Mouse (Mus musculus) neural tube, embryonic 12.5 days (tissue): Measurements from ENCODE around the gene Dkkl1. TPM values are rescaled to one million over a fixed set of nuclear protein-coding genes. Genes with fewer than 3 reads are reported as not detected.
A peak's percentile ranks its signal among the peaks of the same experiment; 100 is the strongest.

Source experiments
- ATAC-seq: fragments of 200-750 bp; cut with Nextera tagmentation; 2 replicates; pipeline ENCODE4 v1.8.0; 2017; ENCODE audit warnings: low read depth, mild to moderate bottlenecking, moderate TSS enrichment, moderate library complexity; ENCODE audit not compliant: low FRiP score
- H3K27ac ChIP-seq: fragments of 300-500 bp; sonication (generic); 2 replicates; pipeline ENCODE4 v1.5.1; 2016
- H3K27me3 ChIP-seq: fragments of 300-500 bp; sonication (generic); replicated peaks from 2 replicates; pipeline ENCODE4 v1.6.1; 2016; ENCODE audit warnings: mild to moderate bottlenecking
- H3K36me3 ChIP-seq: fragments of 300-500 bp; sonication (generic); 2 replicates; pipeline ENCODE4 v1.6.1; 2016; ENCODE audit warnings: mild to moderate bottlenecking
- H3K4me1 ChIP-seq: fragments of 300-500 bp; sonication (generic); 2 replicates; pipeline ENCODE4 v1.6.1; 2016
- H3K4me2 ChIP-seq: fragments of 300-500 bp; sonication (generic); replicated peaks from 2 replicates; pipeline ENCODE4 v1.6.1; 2016; ENCODE audit warnings: mild to moderate bottlenecking
- H3K4me3 ChIP-seq: fragments of 300-500 bp; sonication (generic); 2 replicates; pipeline ENCODE4 v1.5.1; 2016
- H3K9ac ChIP-seq: fragments of 300-500 bp; sonication (generic); 2 replicates; pipeline ENCODE4 v1.6.1; 2016; ENCODE audit warnings: mild to moderate bottlenecking
- H3K9me3 ChIP-seq: fragments of 300-500 bp; sonication (generic); 2 replicates; pipeline ENCODE4 v1.6.1; 2016; ENCODE audit warnings: mild to moderate bottlenecking
- WGBS: fragments of 180-500 bp; shearing (Covaris S2); methylation state at CpG from one replicate; pipeline ENCODE4 v1.1.7; 2016; 5-methylcytosine and 5-hydroxymethylcytosine counted together
- polyA plus RNA-seq: library from polyadenylated mRNA; unstranded; fragments of >200 nt; fragmentation: Nextera tagmentation; extraction: Ambion mirVana; gene quantifications from 2 replicates; pipeline ENCODE4 v1.2.1, GENCODE M21; 2016

The Dkkl1 gene
- polyA plus RNA-seq, 1 experiment from 2014 or later = 7.5 TPM

DNA sequence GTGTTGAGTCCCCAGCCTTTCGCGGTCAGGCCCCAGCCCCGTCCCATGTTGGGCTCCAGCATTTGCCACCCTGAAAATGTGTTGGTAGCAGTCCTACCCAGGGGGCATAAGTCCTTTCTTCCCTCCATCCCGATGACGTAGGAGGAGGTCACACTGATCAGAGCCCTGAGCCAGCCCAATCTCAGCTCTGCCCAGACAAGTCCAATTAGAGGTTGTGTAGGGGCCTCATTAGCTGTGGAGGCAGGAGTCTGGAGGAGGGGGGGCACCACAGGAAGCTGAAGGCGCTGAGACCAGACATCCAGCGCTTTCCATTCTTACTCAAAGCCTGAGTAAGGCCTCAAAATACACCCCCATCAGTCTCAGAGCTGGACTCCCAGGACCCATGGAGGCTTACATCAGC, 26.0 kb downstream of the Dkkl1 start:
- no peak overlapping the region for H3K4me3 ChIP-seq
- no peak overlapping the region for H3K27ac ChIP-seq
- no peak overlapping the region for H3K4me2 ChIP-seq
- no peak overlapping the region for H3K9ac ChIP-seq
- no peak for ATAC-seq
- 0 out of 2 replicates have a peak, but pooled peaks cover 2% of the 10 kb centered on the region for H3K9me3 ChIP-seq
- peaks cover 74% of the 10 kb centered on the region for H3K27me3 ChIP-seq
- WGBS = 63% methylated on average over 7 of the region's 7 CpGs
- peaks cover 14% of the 10 kb centered on the region for H3K4me1 ChIP-seq
- no peaks in the 10 kb centered on the region for H3K36me3 ChIP-seq

DNA sequence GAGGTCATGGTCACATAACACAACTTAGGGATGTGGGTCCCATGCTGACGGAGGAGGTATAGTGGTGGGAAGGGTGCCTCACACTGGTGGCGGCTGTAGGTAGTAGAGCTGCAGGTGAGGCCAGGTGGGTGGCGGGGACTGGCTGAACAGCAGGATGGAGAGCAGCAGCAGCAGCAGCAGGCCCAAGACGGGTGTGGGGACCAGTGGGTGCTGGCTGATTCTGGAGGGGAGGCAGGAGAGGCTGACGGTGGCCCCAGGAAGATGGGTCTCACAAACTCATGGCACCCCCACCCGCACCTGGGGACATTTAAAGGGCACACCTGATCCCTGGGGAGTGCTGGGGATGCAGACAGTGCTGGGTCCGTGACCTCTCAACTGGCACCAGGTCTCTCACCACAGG, 28.3 kb downstream of the Dkkl1 start:
- WGBS = 62% methylated on average over 7 of the region's 7 CpGs
- H3K9me3 ChIP-seq = 0 out of 2 replicates have a peak, but pooled peaks cover 4% of the 10 kb centered on the region
- no peaks in the 10 kb centered on the region for H3K36me3 ChIP-seq
- ATAC-seq = no peak
- peaks cover 15% of the 10 kb centered on the region for H3K4me1 ChIP-seq
- H3K4me2 ChIP-seq = no peak overlapping the region
- no peak overlapping the region for H3K27ac ChIP-seq
- peaks cover 90% of the 10 kb centered on the region for H3K27me3 ChIP-seq
- H3K9ac ChIP-seq = no peak overlapping the region
- no peak overlapping the region for H3K4me3 ChIP-seq

DNA sequence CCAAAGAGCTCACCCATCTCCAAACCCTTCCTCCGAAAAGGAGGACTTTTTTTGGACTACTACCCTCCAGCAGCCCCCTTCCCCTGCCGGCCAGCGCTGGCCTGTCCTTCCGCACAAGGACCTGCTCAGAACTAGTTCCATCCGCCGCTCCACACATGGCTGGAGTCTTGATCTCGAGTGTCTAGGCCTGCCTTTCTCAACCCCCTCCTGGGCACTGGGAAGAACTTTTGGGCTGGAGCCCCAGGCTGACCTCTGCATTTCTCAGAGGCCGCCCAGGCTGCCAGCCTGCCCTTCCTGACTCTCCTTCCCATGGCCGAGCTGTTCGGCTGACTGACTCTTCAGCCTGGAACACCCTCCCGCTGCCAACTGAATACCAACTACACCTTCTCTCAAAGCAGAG, 29.3 kb downstream of the Dkkl1 start:
- peaks cover 15% of the 10 kb centered on the region for H3K4me1 ChIP-seq
- peak overlapping the region; percentile 54 for H3K4me2 ChIP-seq
- H3K9me3 ChIP-seq = 0 out of 2 replicates have a peak, but pooled peaks cover 4% of the 10 kb centered on the region
- H3K27me3 ChIP-seq = peaks cover 93% of the 10 kb centered on the region
- peak overlapping the region; percentile 18 for H3K4me3 ChIP-seq
- ATAC-seq = no peak
- H3K27ac ChIP-seq = no peak overlapping the region
- 18% methylated on average over 11 of the region's 11 CpGs for WGBS
- 0 out of 2 replicates have a peak overlapping the region, but pooled peaks have one; percentile 29 for H3K9ac ChIP-seq
- no peaks in the 10 kb centered on the region for H3K36me3 ChIP-seq

- Histone ChIP-seq H3K9ac (0 out of 2 replicates have a peak overlapping the region, but pooled peaks have one; percentile 29), H3K36me3 (no peaks in the 10 kb centered on the region), H3K27me3 (peaks cover 96% of the 10 kb centered on the region), H3K27ac (no peak overlapping the region), H3K4me2 (peak overlapping the region; percentile 54), H3K4me1 (peaks cover 15% of the 10 kb centered on the region), H3K4me3 (peak overlapping the region; percentile 19), H3K9me3 (0 out of 2 replicates have a peak, but pooled peaks cover 4% of the 10 kb centered on the region)
- WGBS = under 1% methylated on average over 34 of the region's 34 CpGs
- peak; percentile 71 for ATAC-seq
These were observed 29.7 kb downstream of the Dkkl1 start for GRCm38 (mm10) chr7:45182199-45182601.

DNA sequence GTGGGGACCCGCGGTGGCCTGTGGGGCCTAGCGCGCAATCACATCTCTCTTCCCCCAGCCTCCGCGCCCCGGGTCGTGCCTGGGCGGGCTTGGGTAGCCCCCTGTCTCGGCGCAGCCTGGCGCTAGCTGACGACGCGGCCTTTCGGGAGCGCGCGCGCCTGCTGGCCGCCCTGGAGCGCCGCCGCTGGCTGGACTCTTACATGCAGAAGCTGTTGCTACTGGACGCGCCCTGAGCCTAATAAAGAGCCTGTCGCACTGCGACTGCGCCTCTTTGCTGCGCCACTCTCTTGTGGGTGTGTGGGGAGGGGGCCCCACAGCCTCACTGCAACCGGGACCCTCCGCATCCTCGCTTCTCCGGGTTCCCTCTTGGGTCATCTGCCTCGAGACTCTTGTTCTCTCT, 30.4 kb downstream of the Dkkl1 start:
- Histone ChIP-seq H3K27me3 (peaks cover 96% of the 10 kb centered on the region), H3K4me1 (peaks cover 15% of the 10 kb centered on the region), H3K36me3 (no peaks in the 10 kb centered on the region), H3K4me2 (peak overlapping the region; percentile 54), H3K9ac (no peak overlapping the region), H3K4me3 (peak overlapping the region; percentile 5; the same call in 1 of the 2 replicates), H3K27ac (no peak overlapping the region), H3K9me3 (0 out of 2 replicates have a peak, but pooled peaks cover 4% of the 10 kb centered on the region)
- WGBS = 4% methylated on average over 35 of the region's 35 CpGs
- no peak for ATAC-seq

DNA sequence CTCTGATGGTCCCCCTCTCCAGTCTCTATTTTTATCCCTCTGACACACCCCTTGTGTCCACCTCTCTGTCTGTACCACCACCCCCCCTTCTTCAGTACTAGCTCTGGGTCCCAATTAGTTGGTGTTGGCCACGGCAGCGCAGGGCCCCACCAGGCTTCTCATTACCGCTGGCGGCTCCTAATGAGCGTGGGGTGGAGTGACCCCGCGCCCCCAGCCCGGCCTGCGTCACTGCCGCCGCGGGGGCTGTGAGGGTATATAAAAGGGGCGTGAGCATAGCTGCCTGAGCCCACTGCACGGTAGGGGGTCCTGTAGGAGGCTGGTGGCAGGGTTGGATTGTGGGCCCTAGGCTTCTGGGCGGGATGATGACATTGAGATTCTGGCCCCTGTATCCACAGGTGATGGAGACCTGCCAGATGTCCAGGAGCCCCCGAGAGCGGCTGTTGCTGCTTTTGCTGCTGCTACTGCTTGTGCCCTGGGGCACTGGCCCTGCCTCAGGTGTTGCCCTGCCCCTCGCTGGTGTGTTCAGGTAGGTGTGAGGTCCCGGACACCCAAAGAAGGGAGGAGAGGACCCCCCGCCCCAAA, 31.0 kb downstream of the Dkkl1 start, which contains the start of gene Pth2:
Gene Pth2, plus strand, starts transcription at position 100 of the 582 bp plus-strand sequence.
- WGBS = 17% methylated on average over 20 of the region's 20 CpGs
- Histone ChIP-seq H3K4me3 (peak within 1 kb of the TSS; percentile 5; the same call in 1 of the 2 replicates), H3K9ac (no peak within 1 kb of the TSS), H3K9me3 (0 out of 2 replicates have a peak, but pooled peaks cover 4% of the 10 kb centered on the region), H3K36me3 (no peaks in the 10 kb centered on the region), H3K27ac (no peak within 1 kb of the TSS), H3K27me3 (peaks cover 97% of the 10 kb centered on the region), H3K4me2 (peak within 1 kb of the TSS; percentile 54), H3K4me1 (peaks cover 21% of the 10 kb centered on the region)
- no peak for ATAC-seq

- Histone ChIP-seq H3K27me3 (peaks cover 100% of the 10 kb centered on the region), H3K36me3 (no peaks in the 10 kb centered on the region), H3K4me1 (peaks cover 30% of the 10 kb centered on the region), H3K4me2 (no peak within 1 kb of the TSS), H3K27ac (no peak within 1 kb of the TSS), H3K9ac (no peak within 1 kb of the TSS), H3K9me3 (0 out of 2 replicates have a peak, but pooled peaks cover 4% of the 10 kb centered on the region), H3K4me3 (no peak within 1 kb of the TSS)
- 26% methylated on average over 7 of the region's 7 CpGs for WGBS
- no peak for ATAC-seq
These were observed 32.5 kb downstream of the Dkkl1 start, which contains the start of gene Gfy for GRCm38 (mm10) chr7:45179469-45179868. Gene Gfy (minus strand): TSS chr7:45179569.

GRCm38 (mm10) chr7:45178550-45178949, 33.4 kb downstream of the Dkkl1 start:
- H3K27ac ChIP-seq = no peak overlapping the region
- H3K27me3 ChIP-seq = peaks cover 98% of the 10 kb centered on the region
- H3K4me2 ChIP-seq = no peak overlapping the region
- 0 out of 2 replicates have a peak, but pooled peaks cover 4% of the 10 kb centered on the region for H3K9me3 ChIP-seq
- no peak overlapping the region for H3K9ac ChIP-seq
- no peak for ATAC-seq
- H3K4me1 ChIP-seq = peaks cover 30% of the 10 kb centered on the region
- 21% methylated on average over 7 of the region's 7 CpGs for WGBS
- H3K36me3 ChIP-seq = no peaks in the 10 kb centered on the region
- no peak overlapping the region for H3K4me3 ChIP-seq

GRCm38 (mm10) chr7:45176356-45176755, 35.6 kb downstream of the Dkkl1 start:
- Histone ChIP-seq H3K4me1 (peaks cover 19% of the 10 kb centered on the region), H3K36me3 (no peaks in the 10 kb centered on the region), H3K4me2 (peak overlapping the region; percentile 36), H3K27me3 (peaks cover 87% of the 10 kb centered on the region), H3K27ac (no peak overlapping the region), H3K4me3 (peak overlapping the region; percentile 9), H3K9me3 (0 out of 2 replicates have a peak, but pooled peaks cover 4% of the 10 kb centered on the region), H3K9ac (no peak overlapping the region)
- 4% methylated on average over 31 of the region's 31 CpGs for WGBS
- ATAC-seq = no peak

- peak overlapping the region; percentile 36 for H3K4me2 ChIP-seq
- 1% methylated on average over 23 of the region's 23 CpGs for WGBS
- peaks cover 83% of the 10 kb centered on the region for H3K27me3 ChIP-seq
- H3K27ac ChIP-seq = no peak overlapping the region
- H3K9me3 ChIP-seq = 0 out of 2 replicates have a peak, but pooled peaks cover 2% of the 10 kb centered on the region
- no peak for ATAC-seq
- H3K36me3 ChIP-seq = no peaks in the 10 kb centered on the region
- peak overlapping the region; percentile 9; the same call in 1 of the 2 replicates for H3K4me3 ChIP-seq
- no peak overlapping the region for H3K9ac ChIP-seq
- peaks cover 16% of the 10 kb centered on the region for H3K4me1 ChIP-seq
These were observed 36.0 kb downstream of the Dkkl1 start for GRCm38 (mm10) chr7:45175929-45176328.

DNA sequence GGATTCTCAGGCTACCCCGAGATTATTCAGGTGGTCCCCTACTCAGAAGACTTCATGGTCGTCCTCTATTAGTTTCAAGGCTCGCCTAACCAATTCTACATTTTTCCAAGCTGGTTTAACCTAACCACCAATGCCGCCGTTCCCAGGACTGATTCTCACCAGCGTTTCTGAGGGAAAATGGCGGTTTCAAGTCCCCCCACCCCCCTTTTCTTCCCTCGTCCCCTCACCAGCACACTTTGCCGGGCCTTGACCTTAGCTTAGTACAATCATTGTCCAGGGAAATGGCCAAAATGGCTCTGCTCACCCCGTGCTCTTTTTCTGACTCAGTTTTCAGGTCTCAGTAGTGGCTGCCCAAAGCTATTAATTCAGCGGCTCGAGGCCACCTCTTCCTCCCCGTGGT, 36.5 kb downstream of the Dkkl1 start:
- ATAC-seq = no peak
- 0 out of 2 replicates have a peak overlapping the region, but pooled peaks have one; percentile 1 for H3K4me2 ChIP-seq
- no peak overlapping the region for H3K4me3 ChIP-seq
- 4% methylated on average over 13 of the region's 13 CpGs for WGBS
- no peak overlapping the region for H3K9ac ChIP-seq
- peaks cover 77% of the 10 kb centered on the region for H3K27me3 ChIP-seq
- peaks cover 15% of the 10 kb centered on the region for H3K4me1 ChIP-seq
- H3K27ac ChIP-seq = no peak overlapping the region
- no peaks in the 10 kb centered on the region for H3K9me3 ChIP-seq
- H3K36me3 ChIP-seq = no peaks in the 10 kb centered on the region

- Histone ChIP-seq H3K36me3 (no peaks in the 10 kb centered on the region), H3K4me3 (0 out of 2 replicates have a peak overlapping the region, but pooled peaks have one; percentile 15), H3K27ac (no peak overlapping the region), H3K9me3 (peaks cover 6% of the 10 kb centered on the region; the same call in 1 of the 2 replicates), H3K27me3 (peaks cover 77% of the 10 kb centered on the region), H3K9ac (no peak overlapping the region), H3K4me1 (peaks cover 15% of the 10 kb centered on the region), H3K4me2 (peak overlapping the region; percentile 37)
- peak; percentile 37; the same call in 1 of the 2 replicates for ATAC-seq
- WGBS = 3% methylated on average over 29 of the region's 29 CpGs
These were observed 37.2 kb downstream of the Dkkl1 start for GRCm38 (mm10) chr7:45174567-45175280.
